Mouse (Mus musculus) brain, embryonic 14.5 days (tissue): ENCODE measurements around the gene Lmf1.

ENCODE experiments used
- CTCF ChIP-seq: fragments of 200-500 bp; IDR thresholded peaks from 2 replicates; pipeline ENCODE4 v1.5.1; 2012; ENCODE audit warnings: inconsistent platforms, mild to moderate bottlenecking, moderate library complexity, borderline replicate concordance; ENCODE audit not compliant: insufficient read depth, insufficient read length; ENCODE audit errors: extremely low read depth
- POLR2A ChIP-seq: fragments of 200-500 bp; IDR thresholded peaks from 2 replicates; pipeline ENCODE4 v1.6.1; 2012; ENCODE audit warnings: mild to moderate bottlenecking, inconsistent platforms, borderline replicate concordance; ENCODE audit not compliant: poor library complexity, insufficient read depth, insufficient read length, severe bottlenecking; ENCODE audit errors: extremely low read depth

GRCm38 (mm10) chr17:25634070-25634469 lies 55.2 kb downstream of the Lmf1 start:
- TF ChIP-seq CTCF (no peak), POLR2A (no peak)
